Mouse (Mus musculus) ES-E14 (cell line): ENCODE data around the gene Nrxn3.

Source experiments
- CHD2 ChIP-seq: IDR thresholded peaks from 2 replicates; pipeline ENCODE4 v1.6.1; 2014; ENCODE audit warnings: mild to moderate bottlenecking, low read depth, low read length, inconsistent platforms
- MAFK ChIP-seq: IDR thresholded peaks from 2 replicates; pipeline ENCODE4 v1.6.1; 2014; ENCODE audit warnings: mild to moderate bottlenecking, low read depth, low read length, inconsistent platforms; ENCODE audit not compliant: insufficient read depth
- ZNF384 ChIP-seq: IDR thresholded peaks from 2 replicates; pipeline ENCODE4 v1.6.1; 2012; ENCODE audit warnings: low read depth, low read length, inconsistent platforms

DNA sequence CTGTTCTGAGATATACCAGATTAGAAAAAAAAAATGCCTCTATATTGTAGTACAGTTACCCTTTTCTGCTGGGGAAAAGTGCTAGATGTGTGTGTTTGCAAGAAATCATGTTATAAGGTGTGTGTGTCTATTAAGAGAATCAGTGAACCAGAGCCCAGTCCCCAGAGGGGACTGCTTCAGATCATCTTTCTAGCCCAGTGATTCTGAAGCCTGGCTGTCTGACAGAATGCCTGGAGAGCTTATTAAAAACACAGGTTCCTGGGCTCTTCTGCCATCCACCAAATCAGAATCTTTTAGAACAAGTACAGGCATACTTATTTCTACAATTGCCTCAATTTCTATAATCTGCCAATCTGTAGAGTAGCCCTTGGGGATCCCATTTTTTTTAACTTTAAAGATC is 349.8 kb downstream of the Nrxn3 start:
- TF ChIP-seq CHD2, result no peak
- TF ChIP-seq ZNF384, result no peak
- TF ChIP-seq MAFK, result no peak
